Mouse (Mus musculus) CD4-positive helper T cell, adult 2 months (primary cell): ENCODE measurements around the gene Nrf1.
A peak's percentile ranks its signal among the peaks of the same experiment; 100 is the strongest.

ENCODE experiments used
- DNase-seq: peaks from one replicate; pipeline ENCODE4 v3.0.0-alpha.2; 2012; ENCODE audit warnings: low read depth, missing footprints, low spot score

Gene Nrf1

GRCm38 (mm10) chr6:30078938-30079529, 31.2 kb downstream of the Nrf1 start:
- no peak for DNase-seq

- peak; percentile 26 for DNase-seq
Observed at GRCm38 (mm10) chr6:30081339-30081738, 33.6 kb downstream of the Nrf1 start.

GRCm38 (mm10) chr6:30083307-30083706, 35.5 kb downstream of the Nrf1 start:
- DNase-seq: no peak

GRCm38 (mm10) chr6:30085351-30085750, 37.6 kb downstream of the Nrf1 start:
- DNase-seq: peak; percentile 16

DNA sequence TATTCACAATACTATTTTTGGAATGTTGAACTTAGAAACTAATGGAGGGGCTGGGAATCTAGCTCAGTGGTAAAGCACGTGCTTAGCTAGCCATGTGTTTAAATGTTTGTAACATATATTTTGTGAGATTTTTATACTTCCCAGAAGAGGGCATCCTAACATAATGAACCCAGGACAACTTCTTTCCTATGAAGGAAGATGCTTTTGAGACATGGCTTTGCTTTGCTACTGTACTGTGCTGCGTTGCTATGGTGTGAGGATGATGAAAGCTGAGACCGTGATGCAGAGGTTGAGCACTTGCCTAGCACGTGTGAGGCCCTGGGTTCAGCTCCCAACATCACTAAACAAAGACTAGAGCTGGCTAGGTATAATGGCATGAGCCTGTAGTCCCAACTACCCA, 43.4 kb downstream of the Nrf1 start:
- no peak for DNase-seq

- DNase-seq: no peak
Observed at GRCm38 (mm10) chr6:30092816-30093215, 45.0 kb downstream of the Nrf1 start.

- no peak for DNase-seq
Observed at GRCm38 (mm10) chr6:30101773-30102415, 54.1 kb downstream of the Nrf1 start.

GRCm38 (mm10) chr6:30106091-30106490, 58.3 kb downstream of the Nrf1 start:
- DNase-seq: no peak

DNA sequence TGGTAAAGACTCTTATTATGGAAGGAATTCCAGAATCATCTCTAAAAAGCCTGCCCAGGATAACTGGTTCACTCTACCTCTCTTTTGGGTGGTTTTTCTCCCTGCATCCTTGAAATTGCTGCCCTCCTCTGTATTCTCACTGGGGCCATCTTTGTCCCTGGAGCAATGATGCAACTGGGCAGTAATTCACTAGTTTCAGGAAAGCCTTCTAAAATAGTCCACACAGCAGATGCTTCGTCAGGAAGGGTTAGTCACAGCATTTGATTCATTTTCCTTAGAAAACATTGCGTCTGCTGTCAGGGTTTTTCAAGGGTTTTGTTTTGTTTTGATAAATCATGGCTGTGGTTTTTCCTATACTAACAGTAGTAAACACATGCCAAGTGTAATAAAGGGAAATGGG, 59.7 kb downstream of the Nrf1 start:
- DNase-seq: no peak

DNA sequence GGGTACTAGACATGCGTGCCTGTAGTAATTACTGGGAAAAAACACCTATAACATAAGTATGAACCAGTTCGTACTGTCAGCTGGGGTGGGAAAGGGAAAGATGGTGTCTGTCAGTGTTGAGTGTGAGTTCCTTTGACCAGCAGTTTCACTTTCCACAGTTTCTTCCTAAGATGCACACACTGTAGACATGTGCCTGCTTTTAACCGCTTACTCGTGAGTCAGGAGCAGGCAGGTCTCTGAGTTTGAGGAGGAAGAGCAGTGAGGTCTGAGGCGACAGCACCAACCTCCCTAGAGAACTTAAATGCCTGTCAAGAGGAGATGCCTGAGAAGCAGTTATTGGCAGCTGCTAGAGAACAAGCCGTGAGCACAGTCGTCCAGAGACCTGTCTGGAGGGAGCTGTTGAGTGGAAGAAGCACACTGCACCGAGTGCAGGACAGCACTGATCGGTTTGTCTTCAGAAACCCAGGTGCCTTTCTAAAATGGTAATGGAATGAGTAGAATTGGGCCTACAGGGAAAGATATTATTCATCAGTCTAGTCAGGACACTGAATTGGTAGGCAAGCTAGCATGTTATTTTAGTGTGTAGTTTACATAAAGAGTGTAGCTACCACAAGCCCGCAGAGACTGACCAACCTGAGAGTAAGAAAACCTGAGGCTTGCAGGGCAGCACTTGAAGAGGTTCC, 62.2 kb downstream of the Nrf1 start:
- DNase-seq: no peak

DNA sequence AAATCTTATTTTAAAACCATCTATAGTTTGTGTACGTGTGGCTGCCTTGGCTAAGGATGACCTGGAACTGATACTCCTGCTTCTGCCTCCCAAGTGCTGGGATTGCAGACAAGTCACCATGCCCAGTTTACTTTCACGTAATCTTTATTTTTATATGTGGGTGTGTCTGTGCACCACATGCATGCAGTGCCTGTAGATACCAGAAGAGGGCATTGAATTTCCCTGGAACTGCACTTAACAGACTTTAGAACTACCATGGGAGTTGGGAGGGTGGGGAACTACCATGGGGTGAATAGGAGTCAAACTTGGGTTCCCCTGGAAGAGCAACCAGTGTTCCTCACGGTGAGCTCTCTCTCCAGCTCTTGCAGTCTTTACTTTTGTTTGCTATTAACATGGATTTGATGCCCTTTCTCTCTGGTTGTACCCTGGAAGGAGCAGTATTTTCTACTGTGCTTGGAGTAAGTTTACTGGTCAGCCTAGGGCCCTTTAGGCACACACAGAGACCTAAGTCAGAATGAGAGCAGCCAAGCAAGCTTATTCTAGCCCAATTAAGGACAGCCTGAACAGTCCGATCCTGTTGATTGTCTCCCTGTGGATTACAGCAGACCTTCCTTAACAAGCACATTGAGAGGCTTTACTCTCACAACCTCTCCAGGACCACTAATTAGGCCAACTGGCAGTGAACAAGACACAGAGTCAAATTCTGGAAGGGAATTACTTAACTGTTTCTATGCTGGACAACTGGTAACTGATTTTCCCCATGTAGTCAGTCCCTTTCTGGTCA, 64.8 kb downstream of the Nrf1 start:
- no peak for DNase-seq

DNA sequence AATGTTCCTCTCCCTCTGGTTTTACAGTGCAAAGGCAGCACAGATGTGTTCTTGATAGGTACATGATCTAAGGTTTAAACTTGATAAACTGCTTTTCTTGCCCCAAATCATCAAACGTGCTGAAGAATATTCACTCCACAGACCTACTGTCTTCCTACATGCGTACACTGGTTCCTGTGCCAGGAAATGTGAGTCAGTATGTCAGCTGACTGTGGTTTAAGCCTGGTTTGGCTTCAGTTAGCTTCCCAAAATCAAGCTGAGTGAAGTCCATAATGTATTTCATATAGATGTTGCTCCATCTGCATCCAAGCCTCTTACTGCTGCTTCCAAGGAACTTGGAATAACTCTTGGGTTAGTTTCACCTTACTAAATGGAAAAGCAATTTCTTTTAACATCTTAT, 66.3 kb downstream of the Nrf1 start:
- DNase-seq: no peak

DNA sequence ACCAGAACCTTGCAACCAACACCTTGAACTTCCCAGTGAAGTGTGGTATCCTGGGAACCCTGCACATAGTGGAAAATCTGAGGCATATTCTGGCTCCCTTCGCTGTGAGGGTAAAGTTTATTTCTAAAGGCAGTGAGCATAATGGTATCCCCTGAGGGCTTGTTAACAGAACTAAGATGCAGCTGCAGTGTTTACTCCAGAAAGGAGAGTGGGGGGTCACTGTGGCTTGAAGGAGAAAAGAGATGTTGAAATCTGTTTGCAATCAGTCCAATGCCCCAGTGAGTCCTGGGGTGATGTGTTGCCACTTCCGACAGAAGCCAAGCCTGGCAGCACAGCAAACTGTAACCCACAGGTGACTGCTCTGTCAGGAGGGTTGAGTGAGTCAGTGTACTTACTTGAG, 73.4 kb downstream of the Nrf1 start:
- no peak for DNase-seq

DNA sequence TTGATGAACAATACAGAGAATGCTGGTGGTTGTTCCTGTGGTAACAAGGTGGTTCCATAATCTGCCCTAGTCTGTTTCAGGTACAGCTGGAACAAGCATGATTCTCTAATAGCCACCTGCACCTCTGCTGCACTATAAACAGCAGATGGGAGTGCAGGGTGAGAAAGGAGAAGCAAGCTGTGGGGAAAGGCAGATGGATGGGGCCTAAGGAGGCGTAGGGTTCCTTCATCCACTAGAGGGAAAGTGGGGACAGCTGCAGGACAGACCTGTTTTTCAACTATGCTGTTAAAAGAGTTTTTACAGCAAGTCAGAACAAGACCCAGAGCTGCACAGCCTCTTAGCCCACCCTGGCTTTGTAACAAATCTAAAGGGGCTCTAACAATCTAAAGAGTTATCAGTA, 73.8 kb downstream of the Nrf1 start:
- DNase-seq: no peak

- DNase-seq: no peak
Observed at GRCm38 (mm10) chr6:30123391-30123790, 75.6 kb downstream of the Nrf1 start.

- DNase-seq: no peak
Observed at GRCm38 (mm10) chr6:30126060-30126459, 78.3 kb downstream of the Nrf1 start.

DNA sequence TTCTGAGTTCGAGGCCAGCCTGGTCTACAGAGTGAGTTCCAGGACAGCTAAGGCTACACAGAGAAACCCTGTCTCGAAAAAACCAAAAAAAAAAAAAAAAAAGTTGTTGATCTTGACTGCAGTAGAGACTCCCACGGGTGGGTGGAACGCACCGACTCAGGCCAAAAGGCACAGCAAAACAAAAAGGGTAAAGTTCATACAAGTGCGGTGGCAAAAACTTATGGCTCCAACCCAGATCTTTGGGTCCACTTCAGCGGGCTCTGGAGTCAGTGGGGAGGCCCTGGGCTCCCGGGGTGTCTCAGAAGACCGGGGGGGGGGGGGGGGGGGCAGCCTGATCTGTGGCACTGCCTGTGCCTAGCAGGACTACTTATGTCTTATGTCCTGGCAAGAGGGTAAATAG, 79.0 kb downstream of the Nrf1 start:
- no peak for DNase-seq

GRCm38 (mm10) chr6:30132399-30132798, 84.6 kb downstream of the Nrf1 start:
- no peak for DNase-seq

- no peak for DNase-seq
Observed at GRCm38 (mm10) chr6:30135590-30135989, 87.8 kb downstream of the Nrf1 start.

DNA sequence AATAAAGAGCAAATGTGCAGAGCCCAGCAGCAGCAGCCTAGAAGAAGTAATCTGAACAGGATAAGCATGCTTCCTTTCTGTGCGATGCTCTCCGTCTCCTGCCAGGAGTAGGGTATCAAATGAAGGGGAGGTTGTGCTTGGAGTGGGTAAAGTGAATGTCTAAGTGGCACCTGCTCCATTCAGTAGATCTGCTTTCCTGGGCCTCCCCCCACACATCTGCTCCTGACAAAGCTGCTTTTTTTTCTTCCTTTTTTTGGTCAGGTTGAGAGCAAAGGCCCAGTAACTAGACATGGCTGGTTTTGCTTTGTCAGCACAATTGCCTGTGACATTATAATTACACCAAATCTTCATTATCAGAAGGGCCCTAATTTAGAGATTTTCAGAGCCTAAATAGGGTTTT, 89.4 kb downstream of the Nrf1 start:
- DNase-seq: no peak

GRCm38 (mm10) chr6:30139329-30140045, 91.7 kb downstream of the Nrf1 start:
- no peak for DNase-seq

- DNase-seq: no peak
Observed at GRCm38 (mm10) chr6:30143263-30143662, 95.5 kb downstream of the Nrf1 start.
